In genomic region chr1:166104858-166105257, GRCm38 (mm10) we compare ENCODE assay signal across 25 mouse cellular contexts. TPM values are rescaled to one million over a fixed set of nuclear protein-coding genes. Genes with fewer than 3 reads are reported as not detected.
"Had no signal": no experiment of that assay in that cellular context is flagged by ENCODE, and none has a peak within 500 bp of the region (broad histone marks: within the 10 kb centered on the region; RNA-seq: fewer than 3 reads in every experiment).

No protein-coding gene starts in this region.

- H3K4me3 ChIP-seq: layer of hippocampus, adult 2 months; limb, embryonic 12.5 days; limb, embryonic 15.5 days; midbrain, embryonic 10.5 days; midbrain, embryonic 13.5 days; myocyte; neural tube, embryonic 13.5 days; stomach, embryonic 15.5 days had no signal

- H3K9ac ChIP-seq: limb, embryonic 12.5 days; limb, embryonic 15.5 days; midbrain, embryonic 13.5 days; neural tube, embryonic 13.5 days; stomach, embryonic 15.5 days had no signal

- ATAC-seq: intestine, postnatal 0 days; midbrain, embryonic 13.5 days; midbrain, embryonic 16.5 days had no signal

- H3K4me1 ChIP-seq: limb, embryonic 12.5 days; limb, embryonic 15.5 days; stomach, embryonic 15.5 days had no signal

- H3K27ac ChIP-seq: kidney, postnatal 0 days; layer of hippocampus, adult 2 months; limb, embryonic 12.5 days; limb, embryonic 15.5 days; midbrain, embryonic 10.5 days; midbrain, embryonic 13.5 days; neural tube, embryonic 13.5 days; stomach, embryonic 15.5 days had no signal

- H3K27me3 ChIP-seq: limb, embryonic 12.5 days; limb, embryonic 15.5 days; midbrain, embryonic 13.5 days; neural tube, embryonic 13.5 days; stomach, embryonic 15.5 days had no signal

- H3K9me3 ChIP-seq: limb, embryonic 12.5 days; limb, embryonic 15.5 days; midbrain, embryonic 10.5 days; midbrain, embryonic 13.5 days; neural tube, embryonic 13.5 days; stomach, embryonic 15.5 days had no signal

- DNase-seq: kidney, adult 2 months; kidney, postnatal 25 days; lung, adult 2 months; lung, postnatal 14 days; lung, postnatal 4 days; right cerebral cortex, postnatal 14 days; right cerebral cortex, postnatal 4 days; thymus, postnatal 36 days had no signal

- H3K36me3 ChIP-seq: limb, embryonic 12.5 days; limb, embryonic 15.5 days; midbrain, embryonic 10.5 days; midbrain, embryonic 13.5 days; neural tube, embryonic 13.5 days; stomach, embryonic 15.5 days had no signal

- H3K4me2 ChIP-seq: limb, embryonic 12.5 days; limb, embryonic 15.5 days; midbrain, embryonic 13.5 days; neural tube, embryonic 13.5 days; stomach, embryonic 15.5 days had no signal

RNA-seq across cellular contexts. Expression of gene Dusp27, which starts 22.9 kb away (rescaled TPM):
- total RNA-seq: layer of hippocampus, adult 2 months; megakaryocyte, adult 5-6 weeks; monocyte, adult 5-6 weeks; neutrophil, adult 5-6 weeks had no signal

RNA-seq across cellular contexts. Expression of gene Gpa33, which starts 25.2 kb away (rescaled TPM):
- total RNA-seq: layer of hippocampus, adult 2 months; layer of hippocampus, postnatal 25 days; left cerebral cortex, adult 18-20 months; left cerebral cortex, postnatal 36 days; megakaryocyte, adult 5-6 weeks; monocyte, adult 5-6 weeks; neutrophil, adult 5-6 weeks had no signal
- polyA plus RNA-seq: midbrain, embryonic 13.5 days; neural tube, embryonic 13.5 days had no signal
